Mouse (Mus musculus) CH12.LX (cell line): ENCODE measurements around the gene Atox1. TPM values are rescaled to one million over a fixed set of nuclear protein-coding genes. Genes with fewer than 3 reads are reported as not detected.
A peak's percentile ranks its signal among the peaks of the same experiment; 100 is the strongest.

Experiments
- DNase-seq: peaks from one replicate; pipeline ENCODE4 v3.0.0-alpha.2; 2013; ENCODE audit errors: extremely low read depth
- H3K27ac ChIP-seq: 2 replicates; pipeline ENCODE4 v1.5.1; 2012; ENCODE audit warnings: low read depth, mild to moderate bottlenecking, control low read depth, moderate library complexity; ENCODE audit not compliant: insufficient read depth
- H3K27me3 ChIP-seq: replicated peaks from 2 replicates; pipeline ENCODE3; 2012; ENCODE audit warnings: inconsistent platforms
- H3K36me3 ChIP-seq, 2 experiments: replicated peaks in 1 of 2; 2 replicates each; pipeline versions ENCODE3 to v1.6.1; 2012; ENCODE audit warnings: inconsistent platforms in 1 of 2, low read length in 1 of 2, mild to moderate bottlenecking in 1 of 2, mixed read lengths in 1 of 2, moderate library complexity in 1 of 2; ENCODE audit not compliant: control insufficient read depth in 1 of 2, insufficient read depth in 1 of 2
- H3K4me1 ChIP-seq, 2 experiments: 2 replicates each; pipeline ENCODE4 v1.6.1; 2012; ENCODE audit warnings: inconsistent platforms in 1 of 2, moderate library complexity in 1 of 2; ENCODE audit not compliant: insufficient read depth in 2 of 2, control insufficient read depth in 1 of 2
- H3K4me2 ChIP-seq: 2 replicates; pipeline ENCODE4 v1.6.1; 2012; ENCODE audit warnings: low read depth, mild to moderate bottlenecking, control low read depth; ENCODE audit not compliant: poor library complexity, insufficient read depth, severe bottlenecking
- H3K4me3 ChIP-seq, 3 experiments: fragments of 150-350 bp in 1 of 3; sonication (generic) in 1 of 3; replicated peaks in 1 of 3; 2 replicates each; pipeline versions ENCODE3 to v1.5.1; 2011 to 2012; ENCODE audit warnings: low read depth in 2 of 3, low read length in 2 of 3, mild to moderate bottlenecking in 2 of 3, moderate library complexity in 2 of 3, control low read depth in 1 of 3, improper control_type of control experiment in 1 of 3, inconsistent platforms in 1 of 3, mixed read lengths in 1 of 3; ENCODE audit not compliant: poor library complexity in 1 of 3
- H3K79me2 ChIP-seq: replicated peaks from 2 replicates; pipeline ENCODE4 v1.6.1; 2012; ENCODE audit warnings: mild to moderate bottlenecking, moderate library complexity; ENCODE audit not compliant: control insufficient read depth, poor library complexity, insufficient read depth, severe bottlenecking; ENCODE audit errors: extremely low read depth
- H3K9ac ChIP-seq: 2 replicates; pipeline ENCODE4 v1.6.1; 2012; ENCODE audit warnings: low read depth, mild to moderate bottlenecking, control low read depth, moderate library complexity; ENCODE audit not compliant: insufficient read depth
- H3K9me3 ChIP-seq: replicated peaks from 2 replicates; pipeline ENCODE3; 2012; ENCODE audit warnings: low read length, inconsistent platforms, mixed read lengths
- CHD1 ChIP-seq: IDR thresholded peaks from 2 replicates; pipeline ENCODE4 v1.6.1; 2012; ENCODE audit warnings: low read depth, low read length, improper control_type of control experiment, inconsistent platforms
- CHD2 ChIP-seq: IDR thresholded peaks from 2 replicates; pipeline ENCODE4 v1.6.1; 2011; ENCODE audit warnings: low read length, improper control_type of control experiment
- IRF4 ChIP-seq: IDR thresholded peaks from 2 replicates; pipeline ENCODE4 v1.6.1; 2014; ENCODE audit warnings: low read depth, mild to moderate bottlenecking, inconsistent platforms, low read length, improper control_type of control experiment
- MAZ ChIP-seq: IDR thresholded peaks from 2 replicates; pipeline ENCODE4 v1.6.1; 2012; ENCODE audit warnings: low read depth, mild to moderate bottlenecking, inconsistent platforms, low read length, improper control_type of control experiment, moderate library complexity
- MEF2A ChIP-seq: IDR thresholded peaks from 2 replicates; pipeline ENCODE4 v1.6.1; 2014; ENCODE audit warnings: low read depth, mild to moderate bottlenecking, inconsistent platforms, low read length, improper control_type of control experiment, borderline replicate concordance
- MYC ChIP-seq: IDR thresholded peaks from 2 replicates; pipeline ENCODE4 v1.6.1; 2011; ENCODE audit warnings: low read depth, mild to moderate bottlenecking, improper control_type of control experiment, low read length
- NELFE ChIP-seq: IDR thresholded peaks from 2 replicates; pipeline ENCODE4 v1.6.1; 2011; ENCODE audit warnings: low read depth, low read length, improper control_type of control experiment
- NRF1 ChIP-seq: IDR thresholded peaks from 2 replicates; pipeline ENCODE4 v1.6.1; 2014; ENCODE audit warnings: low read depth, mild to moderate bottlenecking, inconsistent platforms, low read length, improper control_type of control experiment, moderate library complexity
- RCOR1 ChIP-seq: conservative IDR thresholded peaks from 2 replicates; pipeline ENCODE4 v1.6.1; 2012; ENCODE audit warnings: low read depth, mild to moderate bottlenecking, inconsistent platforms, low read length, improper control_type of control experiment
- ZC3H11A ChIP-seq: IDR thresholded peaks from 2 replicates; pipeline ENCODE4 v1.6.1; 2012; ENCODE audit warnings: low read depth, mild to moderate bottlenecking, inconsistent platforms, low read length, improper control_type of control experiment
- ZMIZ1 ChIP-seq: IDR thresholded peaks from 2 replicates; pipeline ENCODE4 v1.6.1; 2012; ENCODE audit warnings: low read depth, mild to moderate bottlenecking, inconsistent platforms, low read length, improper control_type of control experiment
- ZNF384 ChIP-seq: IDR thresholded peaks from 2 replicates; pipeline ENCODE4 v1.6.1; 2012; ENCODE audit warnings: low read depth, low read length, improper control_type of control experiment, inconsistent platforms
- dilution Hi-C: fragments of 300-500 bp; cut with MboI; formaldehyde crosslinking; loops from 2 replicates; pipeline ENCODE4 v1.14.3; 2020; ENCODE audit warnings: low sequenced_read_pairs; ENCODE audit not compliant: extremely low pct_unique_long_range_greater_than_20kb, extremely low pct_ligation_motif_present
- in situ Hi-C: fragments of 300-500 bp; cut with MboI; formaldehyde crosslinking; loops from 3 replicates; pipeline ENCODE4 v1.14.3; 2019; ENCODE audit warnings: low sequenced_read_pairs, low pct_ligation_motif_present, low pct_unique_long_range_greater_than_20kb, mixed read lengths
- polyA plus RNA-seq: library from polyadenylated mRNA; unstranded; fragments of >175 nt; gene quantifications from 2 replicates; pipeline ENCODE4 v1.2.1, GENCODE M21; 2012; ENCODE audit warnings: low read depth; ENCODE audit not compliant: insufficient read length
- total RNA-seq, 2 experiments: library from RNA; depleted of rRNA; stranded (reverse); fragments of 300-350 nt in 1 of 2; fragments of >200 nt in 1 of 2; gene quantifications; 2 replicates each; pipeline ENCODE4 v1.2.3; 2012 to 2014

The Atox1 gene
- total and polyA plus RNA-seq, 3 experiments: 264 to 445 (median 398) TPM

DNA sequence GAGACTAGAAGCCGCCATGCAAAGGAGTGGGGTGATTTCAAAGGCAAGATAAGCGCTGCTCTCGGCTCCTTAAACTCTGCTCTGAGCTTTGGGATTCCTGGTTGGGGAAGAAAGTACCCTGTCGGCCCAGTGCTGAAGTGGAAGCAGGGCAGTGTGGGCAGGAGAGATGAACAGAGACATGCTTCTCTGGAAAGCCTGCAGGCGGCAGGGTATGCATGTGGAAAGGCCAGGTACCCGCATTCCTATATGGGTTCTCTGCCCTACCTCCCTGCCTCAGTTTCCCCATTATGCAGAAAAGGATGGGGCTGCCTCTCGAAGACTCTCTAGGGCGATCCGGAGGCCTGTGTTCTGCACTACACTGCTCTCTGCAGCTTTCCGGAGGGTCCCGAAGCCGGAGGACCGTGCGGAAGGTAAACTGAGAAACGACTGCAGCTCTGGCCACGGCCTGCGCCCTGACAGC lies 450 bp downstream of the Atox1 start (continued):
- TF ChIP-seq ZMIZ1 (no peak), NRF1 (no peak), NELFE (no peak)

DNA sequence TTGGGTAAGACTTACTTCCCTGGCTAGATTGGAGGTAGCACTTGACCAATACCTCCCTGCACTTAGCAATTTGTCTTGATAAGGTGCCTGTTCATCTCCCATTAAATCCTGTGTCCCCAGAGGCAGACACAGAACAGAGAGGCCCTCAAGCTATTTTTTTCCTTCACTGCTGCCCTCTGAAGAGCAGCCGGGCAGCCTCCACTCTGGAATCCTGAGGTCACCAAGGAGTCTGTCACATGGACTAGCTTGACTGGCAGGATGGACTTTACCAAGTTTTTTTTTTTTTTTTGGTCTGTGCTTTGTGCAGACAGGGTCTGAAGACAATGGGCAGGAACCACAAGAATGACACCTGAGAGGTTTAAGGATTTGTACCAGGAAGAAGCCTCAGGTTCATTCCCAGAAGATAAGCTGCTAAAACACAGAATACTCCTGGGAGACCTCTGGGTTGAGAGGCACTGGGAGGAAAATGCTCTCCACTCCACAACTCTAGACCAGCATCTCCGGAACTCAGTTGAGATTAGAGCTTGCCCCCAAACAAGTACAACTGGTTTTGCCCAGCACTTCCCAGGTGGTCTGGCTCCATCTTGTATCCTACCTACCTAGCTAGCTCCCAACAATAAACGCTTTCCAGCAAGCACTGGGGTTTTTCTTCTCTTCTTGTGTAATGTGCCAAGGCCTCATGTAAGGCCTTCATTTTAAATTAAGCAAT lies 1.0 kb downstream of the Atox1 start:
- peak overlapping the region; percentile 86 to 92 (median 89) for H3K4me3 ChIP-seq
- peaks cover 0 to 29% of the 10 kb centered on the region in 2 experiments for H3K36me3 ChIP-seq
- peak overlapping the region; percentile 90 for H3K4me2 ChIP-seq
- peaks cover 8 to 59% of the 10 kb centered on the region in 2 experiments; a peak in 3 of 4 replicates for H3K4me1 ChIP-seq
- TF ChIP-seq ZMIZ1 (no peak), MEF2A (no peak), ZNF384 (peak; percentile 28; the same call in 1 of the 2 replicates), RCOR1 (no peak), CHD2 (no peak)
- in situ Hi-C loops: no loop called here
- no peaks in the 10 kb centered on the region for H3K9me3 ChIP-seq
- H3K27ac ChIP-seq: no peak overlapping the region
- peak overlapping the region; percentile 59 for H3K9ac ChIP-seq
- dilution Hi-C loops: no loop called here
- H3K79me2 ChIP-seq: peaks cover 19% of the 10 kb centered on the region
- DNase-seq: no peak
- no peaks in the 10 kb centered on the region for H3K27me3 ChIP-seq

DNA sequence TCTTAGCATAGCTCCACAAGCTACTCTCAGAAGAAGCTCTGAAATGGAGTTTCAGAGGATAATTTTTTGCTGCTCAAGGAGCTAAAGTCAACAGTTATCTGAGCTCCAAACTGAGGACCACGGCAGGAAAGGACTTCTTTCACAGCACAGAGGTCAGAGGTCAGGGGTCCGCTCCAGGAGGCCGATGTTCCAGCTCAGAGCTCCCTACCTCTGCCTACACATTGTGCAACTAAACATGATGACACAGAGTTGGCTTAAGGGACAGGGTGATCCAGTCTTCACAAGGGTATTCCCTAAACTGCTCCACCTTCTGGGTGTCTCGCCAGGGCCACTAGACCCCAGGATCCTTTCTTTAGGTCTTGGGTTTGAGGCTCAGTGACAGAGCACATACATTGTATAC lies 2.5 kb downstream of the Atox1 start:
- TF ChIP-seq CHD1 (no peak), MYC (no peak), MAZ (no peak), IRF4 (no peak), CHD2 (no peak), ZC3H11A (no peak)
- TF ChIP-seq, all 38 proteins: peak for 0
- Histone ChIP-seq H3K9me3 (no peaks in the 10 kb centered on the region), H3K79me2 (peaks cover 19% of the 10 kb centered on the region), H3K4me1 (peaks cover 8 to 68% of the 10 kb centered on the region in 2 experiments; a peak in 3 of 4 replicates), H3K36me3 (peaks cover 10 to 44% of the 10 kb centered on the region in 2 experiments), H3K9ac (no peak overlapping the region), H3K27me3 (no peaks in the 10 kb centered on the region), H3K4me2 (no peak overlapping the region), H3K27ac (no peak overlapping the region), H3K4me3 (no peak overlapping the region)
- in situ Hi-C loops (no loop called here), dilution Hi-C loops (no loop called here)
- no peak for DNase-seq
